Mouse (Mus musculus) ES-E14 (cell line): ENCODE results near the gene Calml3. TPM values are rescaled to one million over a fixed set of nuclear protein-coding genes. Genes with fewer than 3 reads are reported as not detected.

Experiments used
- DNase-seq: peaks from one replicate; pipeline ENCODE4 v3.0.0-alpha.2; 2013; ENCODE audit warnings: low read depth, low spot score
- H3K27ac ChIP-seq: 2 replicates; pipeline ENCODE4 v1.5.1; 2012; ENCODE audit warnings: low read depth, mild to moderate bottlenecking, low read length, moderate library complexity, mixed read lengths; ENCODE audit not compliant: poor library complexity, insufficient read depth, severe bottlenecking
- H3K36me3 ChIP-seq: 2 replicates; pipeline ENCODE4 v1.6.1; 2012; ENCODE audit warnings: mild to moderate bottlenecking, low read length, moderate library complexity, mixed read lengths; ENCODE audit not compliant: control insufficient read depth, poor library complexity, insufficient read depth, severe bottlenecking
- H3K4me1 ChIP-seq, 2 experiments: fragments of 150-350 bp in 1 of 2; sonication (generic) in 1 of 2; 2 replicates each; pipeline ENCODE4 v1.6.1; 2012; ENCODE audit warnings: low read length in 2 of 2, mild to moderate bottlenecking in 1 of 2, mixed read lengths in 1 of 2; ENCODE audit not compliant: control insufficient read depth in 2 of 2, insufficient read depth in 2 of 2, poor library complexity in 1 of 2
- H3K4me3 ChIP-seq, 2 experiments: fragments of 150-350 bp in 1 of 2; sonication (generic) in 1 of 2; 2 replicates each; pipeline ENCODE4 v1.5.1; 2012; ENCODE audit warnings: low read length in 2 of 2, low read depth in 1 of 2, mild to moderate bottlenecking in 1 of 2, mixed read lengths in 1 of 2; ENCODE audit not compliant: insufficient read depth in 1 of 2, poor library complexity in 1 of 2, severe bottlenecking in 1 of 2
- H3K9ac ChIP-seq: 2 replicates; pipeline ENCODE4 v1.6.1; 2012; ENCODE audit warnings: low read depth, mild to moderate bottlenecking, low read length, mixed read lengths; ENCODE audit not compliant: poor library complexity, insufficient read depth, severe bottlenecking
- H3K9me3 ChIP-seq: fragments of 150-350 bp; sonication (generic); 2 replicates; pipeline ENCODE4 v1.6.1; 2012; ENCODE audit warnings: low read depth, mild to moderate bottlenecking, low read length; ENCODE audit not compliant: control insufficient read depth, insufficient read depth
- CHD2 ChIP-seq: IDR thresholded peaks from 2 replicates; pipeline ENCODE4 v1.6.1; 2014; ENCODE audit warnings: mild to moderate bottlenecking, low read depth, low read length, inconsistent platforms
- HCFC1 ChIP-seq: IDR thresholded peaks from 2 replicates; pipeline ENCODE4 v1.6.1; 2012; ENCODE audit warnings: low read length, inconsistent platforms, borderline replicate concordance; ENCODE audit not compliant: insufficient read depth
- MAFK ChIP-seq: IDR thresholded peaks from 2 replicates; pipeline ENCODE4 v1.6.1; 2014; ENCODE audit warnings: mild to moderate bottlenecking, low read depth, low read length, inconsistent platforms; ENCODE audit not compliant: insufficient read depth
- ZC3H11A ChIP-seq: IDR thresholded peaks from 2 replicates; pipeline ENCODE4 v1.6.1; 2012; ENCODE audit warnings: low read depth, mild to moderate bottlenecking, inconsistent platforms, low read length, borderline replicate concordance
- ZNF384 ChIP-seq: IDR thresholded peaks from 2 replicates; pipeline ENCODE4 v1.6.1; 2012; ENCODE audit warnings: low read depth, low read length, inconsistent platforms
- in situ Hi-C, 2 experiments: fragments of 600-800 bp; cut with MboI; formaldehyde crosslinking; loops; one replicate each; pipeline ENCODE4 v1.15.1; 2025; ENCODE audit warnings: low sequenced_read_pairs in 2 of 2, inconsistent platforms in 1 of 2; ENCODE audit not compliant: unreplicated experiment in 2 of 2
- total RNA-seq: library from RNA; depleted of rRNA; stranded (reverse); fragments of 300-350 nt; gene quantifications from 2 replicates; pipeline ENCODE4 v1.2.3, GENCODE M21; 2012

Calml3 gene
- total RNA-seq, 1 experiment, result not detected

DNA sequence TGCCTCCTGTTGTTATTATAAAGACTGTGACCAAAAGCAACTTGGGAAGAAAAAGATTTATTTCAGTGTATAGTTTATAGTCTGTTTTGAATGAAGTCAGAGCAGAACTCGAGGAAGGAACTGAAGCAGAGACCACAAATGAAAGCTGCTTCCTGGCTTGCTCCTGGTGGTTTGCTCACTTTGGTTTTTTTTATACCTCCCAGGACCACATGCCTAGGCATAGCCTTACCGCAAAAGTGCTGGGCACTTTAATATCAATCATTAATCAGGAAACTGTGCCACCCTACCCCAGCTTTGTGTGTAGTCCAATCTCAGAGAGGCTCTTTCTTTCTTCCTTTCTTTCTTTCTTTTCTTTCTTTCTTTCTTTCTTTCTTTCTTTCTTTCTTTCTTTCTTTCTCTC is 28.3 kb upstream of the Calml3 start:
- in situ Hi-C loops, result no loop called here
- Histone ChIP-seq H3K4me1 (no peaks in the 10 kb centered on the region), H3K4me3 (no peak overlapping the region), H3K9ac (no peak overlapping the region), H3K9me3 (no peaks in the 10 kb centered on the region), H3K27ac (no peak overlapping the region), H3K36me3 (no peaks in the 10 kb centered on the region)
- no peak for DNase-seq
- TF ChIP-seq HCFC1 (no peak), CHD2 (no peak), ZC3H11A (no peak)

DNA sequence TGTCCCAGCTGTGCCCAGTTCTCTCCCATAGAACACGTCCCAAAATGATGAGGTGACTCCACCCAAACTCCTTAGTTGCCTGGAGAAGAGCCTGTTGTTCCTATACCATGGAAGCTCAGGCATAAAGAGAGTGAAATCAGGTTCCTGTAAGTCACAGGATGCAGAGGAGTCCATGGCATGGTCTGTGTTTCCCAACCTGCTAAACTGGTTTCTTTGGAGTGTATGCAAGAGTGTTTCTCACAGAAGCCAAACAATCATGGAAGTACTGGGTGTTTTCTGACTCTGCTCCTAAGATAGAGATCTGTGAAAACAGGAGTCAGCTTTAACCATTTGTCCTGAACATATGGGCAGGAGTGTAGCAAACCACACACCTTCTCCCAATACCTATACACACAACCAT is 27.9 kb upstream of the Calml3 start:
- Histone ChIP-seq H3K4me1 (no peaks in the 10 kb centered on the region), H3K9me3 (no peaks in the 10 kb centered on the region), H3K27ac (no peak overlapping the region), H3K9ac (no peak overlapping the region), H3K4me3 (no peak overlapping the region), H3K36me3 (no peaks in the 10 kb centered on the region)
- no peak for DNase-seq
- in situ Hi-C loops, result no loop called here
- TF ChIP-seq MAFK (no peak), HCFC1 (no peak), CHD2 (no peak), ZC3H11A (no peak), ZNF384 (no peak)

DNA sequence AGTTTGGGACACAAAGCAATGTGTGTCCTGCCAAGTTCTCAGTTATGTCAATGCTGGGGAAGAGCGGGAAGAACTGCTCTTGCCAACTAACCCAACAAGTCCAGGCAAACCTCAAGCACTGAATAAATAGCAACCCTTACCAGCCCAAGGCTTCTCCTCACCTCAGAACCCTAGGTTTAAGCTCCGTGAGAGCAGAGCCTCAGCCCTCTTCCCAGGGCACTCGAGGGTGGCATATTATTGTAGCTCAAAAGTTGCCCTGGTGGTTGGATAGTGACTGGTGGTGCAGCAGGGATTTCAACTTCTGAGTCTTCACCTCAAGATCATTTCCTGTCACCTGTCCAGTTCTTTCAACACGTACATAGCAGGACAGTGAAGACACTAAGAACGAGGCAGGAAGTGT is 27.4 kb upstream of the Calml3 start:
- no peak overlapping the region; the same call in 1 of the 2 replicates for H3K27ac ChIP-seq
- H3K36me3 ChIP-seq, result no peaks in the 10 kb centered on the region
- H3K9ac ChIP-seq, result no peak overlapping the region
- TF ChIP-seq ZC3H11A, result no peak
- TF ChIP-seq CHD2, result no peak
- TF ChIP-seq ZNF384, result no peak
- TF ChIP-seq HCFC1, result no peak
- TF ChIP-seq MAFK, result no peak
- H3K4me3 ChIP-seq, result no peak overlapping the region
- H3K9me3 ChIP-seq, result no peaks in the 10 kb centered on the region
- no peaks in the 10 kb centered on the region for H3K4me1 ChIP-seq
- in situ Hi-C loops, result no loop called here
- no peak for DNase-seq

DNA sequence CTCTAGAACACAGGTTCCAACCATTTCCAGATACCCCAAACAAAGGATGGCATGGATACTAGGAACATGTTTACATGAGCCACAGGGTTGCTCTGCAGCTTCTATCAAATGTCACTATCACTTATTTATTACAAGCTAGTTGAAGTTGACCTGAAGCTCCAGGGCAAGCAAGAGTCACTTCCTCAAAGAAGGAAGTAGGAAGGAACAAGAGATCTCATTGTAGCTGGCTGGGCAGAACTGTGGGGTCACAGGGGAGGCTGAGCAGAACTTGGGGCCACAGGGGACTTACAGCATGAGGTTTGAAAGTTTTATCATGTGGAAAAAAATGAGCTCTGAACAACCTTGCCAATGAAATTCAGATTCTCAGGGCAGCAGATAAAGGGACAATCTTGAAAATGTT is 21.6 kb upstream of the Calml3 start:
- Histone ChIP-seq H3K36me3 (no peaks in the 10 kb centered on the region), H3K4me1 (no peaks in the 10 kb centered on the region), H3K9me3 (no peaks in the 10 kb centered on the region), H3K9ac (no peak overlapping the region), H3K4me3 (no peak overlapping the region), H3K27ac (no peak overlapping the region)
- TF ChIP-seq MAFK (no peak), ZNF384 (no peak), HCFC1 (no peak), CHD2 (no peak), ZC3H11A (no peak)
- in situ Hi-C loops, result no loop called here
- DNase-seq, result no peak

DNA sequence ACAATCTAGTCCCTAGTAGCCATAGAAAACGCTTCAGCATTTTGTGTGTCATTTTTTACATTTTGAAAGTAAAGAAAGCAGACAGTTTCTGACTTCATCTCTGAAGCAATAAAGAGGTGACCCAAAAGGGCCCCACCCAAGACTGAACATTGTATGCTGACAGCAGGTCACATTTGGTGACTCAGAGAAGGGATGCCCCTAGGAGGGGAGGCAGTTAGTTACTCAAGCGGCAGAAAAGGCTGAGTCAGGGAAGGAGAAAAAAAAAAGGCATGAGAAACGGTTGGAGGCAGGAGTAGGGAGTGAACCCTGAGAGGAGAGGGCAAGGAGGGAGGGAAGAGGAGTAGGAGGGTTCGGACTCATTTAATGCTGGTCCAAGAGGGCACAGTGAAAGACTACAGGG is 18.0 kb upstream of the Calml3 start:
- Histone ChIP-seq H3K36me3 (no peaks in the 10 kb centered on the region), H3K9me3 (no peaks in the 10 kb centered on the region), H3K27ac (no peak overlapping the region), H3K9ac (no peak overlapping the region), H3K4me1 (no peaks in the 10 kb centered on the region), H3K4me3 (no peak overlapping the region)
- in situ Hi-C loops, result no loop called here
- TF ChIP-seq MAFK (no peak), CHD2 (no peak), HCFC1 (no peak), ZC3H11A (no peak), ZNF384 (no peak)
- no peak for DNase-seq
